Mouse (Mus musculus) thymus, adult 2 months (tissue): ENCODE measurements around the gene Spata5. TPM values are rescaled to one million over a fixed set of nuclear protein-coding genes. Genes with fewer than 3 reads are reported as not detected.

Source experiments
- DNase-seq: peaks from one replicate; pipeline ENCODE4 v3.0.0; 2021
- H3K27ac ChIP-seq: fragments of 200-500 bp; 2 replicates; pipeline ENCODE4 v1.5.1; 2012; ENCODE audit warnings: low read length, control low read depth; ENCODE audit not compliant: control insufficient read depth, insufficient read depth
- H3K27me3 ChIP-seq: fragments of 200-500 bp; 2 replicates; pipeline ENCODE4 v1.6.1; 2012; ENCODE audit warnings: mild to moderate bottlenecking, low read length, moderate library complexity, mixed read lengths; ENCODE audit not compliant: control insufficient read depth, insufficient read depth
- H3K36me3 ChIP-seq: fragments of 200-500 bp; 2 replicates; pipeline ENCODE4 v1.6.1; 2012; ENCODE audit warnings: mild to moderate bottlenecking, low read length, moderate library complexity; ENCODE audit not compliant: control insufficient read depth, insufficient read depth
- H3K4me1 ChIP-seq: fragments of 200-500 bp; replicated peaks from 2 replicates; pipeline ENCODE4 v1.6.1; 2012; ENCODE audit warnings: low read length; ENCODE audit not compliant: control insufficient read depth, insufficient read depth
- H3K4me3 ChIP-seq: fragments of 200-500 bp; 2 replicates; pipeline ENCODE4 v1.5.1; 2012; ENCODE audit warnings: mild to moderate bottlenecking, low read length, control low read depth, moderate library complexity; ENCODE audit not compliant: control insufficient read depth, insufficient read depth
- CTCF ChIP-seq: fragments of 200-500 bp; IDR thresholded peaks from 2 replicates; pipeline ENCODE4 v1.5.1; 2012; ENCODE audit warnings: mild to moderate bottlenecking, control low read depth, low read length, moderate library complexity, borderline replicate concordance; ENCODE audit not compliant: control insufficient read depth, poor library complexity, insufficient read depth; ENCODE audit errors: extremely low read depth
- POLR2A ChIP-seq: fragments of 200-500 bp; IDR thresholded peaks from 2 replicates; pipeline ENCODE4 v1.6.1; 2012; ENCODE audit warnings: mild to moderate bottlenecking, low read length, control low read depth, moderate library complexity; ENCODE audit not compliant: control insufficient read depth, poor library complexity, insufficient read depth; ENCODE audit errors: extremely low read depth
- WGBS: fragments of 180-500 bp; shearing (Covaris S2); methylation state at CpG from one replicate; pipeline ENCODE4 v1.1.7; 2018; 5-methylcytosine and 5-hydroxymethylcytosine counted together
- polyA plus RNA-seq: library from polyadenylated mRNA; depleted of rRNA; stranded (reverse); fragments of >200 nt; gene quantifications from 2 replicates; pipeline ENCODE4 v1.2.3, GENCODE M21; 2012

Gene Spata5
- polyA plus RNA-seq, 1 experiment: 3.2 TPM

DNA sequence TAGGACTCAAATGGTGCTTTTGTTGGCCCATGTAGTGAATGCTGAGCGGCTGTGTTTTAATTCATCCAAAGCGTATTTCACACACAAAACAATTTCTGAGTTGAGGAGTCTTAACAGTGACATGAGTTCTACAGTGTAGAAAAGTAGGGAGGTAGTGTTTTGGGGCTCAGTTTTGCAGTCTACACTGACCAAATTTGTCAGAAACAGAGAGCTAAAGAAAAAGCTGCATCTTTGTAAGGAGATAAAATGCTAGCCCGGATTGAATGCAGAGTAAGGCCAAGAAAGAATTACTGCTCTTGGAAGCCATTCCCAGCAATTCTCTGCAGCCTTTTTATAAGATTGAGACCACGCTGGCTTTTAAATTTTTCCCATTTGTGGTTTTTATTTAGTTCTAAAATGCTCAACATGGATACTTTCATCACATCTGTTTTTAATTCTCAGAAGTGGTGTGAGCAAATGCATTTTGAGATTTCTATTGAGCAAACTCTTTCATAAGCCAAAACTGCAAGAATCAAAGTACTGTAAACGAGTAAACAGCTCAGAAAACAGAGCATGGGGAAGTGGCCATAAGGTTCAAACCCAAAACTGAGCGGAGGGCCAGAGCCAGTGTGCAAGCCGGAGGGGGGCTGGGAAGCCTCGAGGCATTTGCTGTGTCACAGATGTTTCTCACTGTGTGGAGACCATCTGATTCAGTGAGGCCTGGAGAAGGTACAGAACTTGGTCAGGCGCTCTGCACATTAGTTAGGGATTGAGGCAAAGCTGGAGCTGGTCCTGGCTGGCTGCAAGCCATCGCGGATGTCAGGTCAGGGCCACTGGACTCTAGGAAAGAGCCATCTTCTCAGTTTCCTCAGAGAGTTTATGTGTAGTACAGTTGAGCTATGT, 17.7 kb upstream of the Spata5 start:
- no peaks in the 10 kb centered on the region for H3K36me3 ChIP-seq
- WGBS: 90% methylated on average over 11 of the region's 11 CpGs
- H3K27me3 ChIP-seq: no peaks in the 10 kb centered on the region
- no peak for DNase-seq
- no peak overlapping the region for H3K4me3 ChIP-seq
- no peak overlapping the region for H3K27ac ChIP-seq
- no peaks in the 10 kb centered on the region for H3K4me1 ChIP-seq
- no peak for TF ChIP-seq CTCF
- no peak for TF ChIP-seq POLR2A

DNA sequence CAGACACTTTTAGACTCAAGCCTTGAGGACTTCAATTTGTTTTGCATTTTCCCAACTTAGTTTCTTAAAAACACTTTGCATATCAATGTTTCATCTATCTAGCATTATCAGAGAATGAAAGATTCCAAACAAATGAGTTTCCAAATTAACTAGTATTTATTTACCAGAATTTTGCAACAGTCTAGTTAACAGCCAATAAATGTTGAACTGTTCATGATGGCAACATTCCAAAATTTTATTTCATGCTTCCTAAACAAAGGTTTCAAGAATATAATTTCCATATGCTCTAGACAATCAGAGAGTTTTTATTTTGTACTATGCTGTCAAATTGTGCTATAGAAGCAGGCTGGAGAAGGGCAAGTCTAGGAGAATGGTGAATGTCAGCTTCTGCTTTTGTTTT, 12.1 kb upstream of the Spata5 start:
- no peaks in the 10 kb centered on the region for H3K4me1 ChIP-seq
- no peaks in the 10 kb centered on the region for H3K27me3 ChIP-seq
- H3K4me3 ChIP-seq: no peak overlapping the region
- H3K27ac ChIP-seq: no peak overlapping the region
- TF ChIP-seq CTCF: no peak
- no peak for TF ChIP-seq POLR2A
- H3K36me3 ChIP-seq: no peaks in the 10 kb centered on the region
- no peak for DNase-seq

DNA sequence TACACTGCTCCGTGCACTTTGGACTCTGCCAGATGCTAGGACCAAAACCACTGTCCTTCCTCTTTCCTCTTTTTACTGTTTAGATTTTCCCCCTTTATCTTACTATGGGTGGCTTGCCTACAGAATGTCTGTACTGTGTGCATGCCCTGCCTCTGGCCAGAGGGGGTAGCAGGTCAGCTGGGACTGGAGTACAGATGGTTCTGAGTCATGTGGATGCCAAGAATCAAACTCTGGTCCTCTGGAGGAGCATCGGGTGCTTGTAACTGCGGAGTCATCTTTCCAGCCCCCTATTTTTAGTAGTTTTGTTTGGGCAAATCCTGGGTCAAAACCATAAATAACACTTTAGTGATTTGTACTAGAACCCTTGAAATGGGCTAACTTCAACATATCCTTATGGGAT, 6.2 kb upstream of the Spata5 start:
- no peak overlapping the region for H3K4me3 ChIP-seq
- WGBS: 98% methylated on average over 3 of the region's 3 CpGs
- no peak overlapping the region for H3K27ac ChIP-seq
- H3K4me1 ChIP-seq: no peaks in the 10 kb centered on the region
- no peaks in the 10 kb centered on the region for H3K36me3 ChIP-seq
- DNase-seq: no peak
- no peaks in the 10 kb centered on the region for H3K27me3 ChIP-seq
- TF ChIP-seq CTCF: no peak
- TF ChIP-seq POLR2A: no peak

DNA sequence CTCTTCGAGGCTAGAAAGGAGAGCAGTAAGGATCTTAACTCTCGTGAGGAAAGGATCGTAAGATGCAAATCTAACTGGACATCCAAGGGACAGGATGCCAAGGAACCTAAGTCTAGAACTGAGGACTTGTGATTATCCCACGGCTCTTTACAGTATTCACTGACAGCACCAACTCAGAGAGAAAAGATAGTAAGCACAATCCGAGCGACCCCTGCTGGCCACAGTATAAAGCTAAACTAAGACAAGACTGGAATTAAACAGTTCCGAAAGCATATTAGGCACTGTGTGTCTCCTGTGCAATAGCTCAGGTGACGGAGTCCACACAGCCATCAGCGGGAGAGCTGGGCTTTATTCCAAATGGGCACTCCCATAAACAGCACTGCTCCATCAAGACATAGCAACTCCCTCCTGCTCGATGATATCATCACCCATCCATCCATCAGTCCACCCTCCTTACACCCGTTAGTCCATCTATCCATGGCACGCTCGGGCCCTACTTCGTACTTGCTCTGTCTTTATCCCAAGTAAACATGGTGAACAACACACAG, 5.2 kb upstream of the Spata5 start:
- Histone ChIP-seq H3K4me1 (no peaks in the 10 kb centered on the region), H3K27ac (no peak overlapping the region), H3K4me3 (no peak overlapping the region), H3K36me3 (no peaks in the 10 kb centered on the region), H3K27me3 (no peaks in the 10 kb centered on the region)
- DNase-seq: peak; percentile 64
- TF ChIP-seq POLR2A: no peak
- no peak for TF ChIP-seq CTCF
- WGBS: 71% methylated on average over 14 of the region's 14 CpGs

DNA sequence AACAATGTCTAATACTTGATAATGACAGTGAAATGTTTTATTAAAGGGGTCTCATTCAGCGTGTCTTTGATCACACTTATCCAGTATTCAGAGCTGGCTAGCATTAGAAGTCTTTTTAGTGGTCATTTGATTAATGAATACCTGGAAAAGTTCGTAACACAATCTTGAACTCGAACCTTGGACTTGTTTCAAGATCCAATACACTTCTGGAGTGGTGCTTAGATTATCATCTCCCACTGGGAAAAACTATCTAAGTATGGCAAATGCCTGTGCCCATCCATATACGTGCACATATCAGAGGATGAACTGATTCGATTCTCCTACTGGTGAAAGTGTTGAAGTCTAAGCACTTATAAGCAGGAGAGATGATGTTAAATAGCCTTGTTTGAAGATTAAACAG, 1.4 kb upstream of the Spata5 start:
- no peak for TF ChIP-seq CTCF
- no peak overlapping the region for H3K27ac ChIP-seq
- peaks cover 4% of the 10 kb centered on the region for H3K4me1 ChIP-seq
- H3K4me3 ChIP-seq: no peak overlapping the region
- H3K27me3 ChIP-seq: no peaks in the 10 kb centered on the region
- no peak for DNase-seq
- WGBS: 74% methylated on average over 5 of the region's 5 CpGs
- H3K36me3 ChIP-seq: no peaks in the 10 kb centered on the region

DNA sequence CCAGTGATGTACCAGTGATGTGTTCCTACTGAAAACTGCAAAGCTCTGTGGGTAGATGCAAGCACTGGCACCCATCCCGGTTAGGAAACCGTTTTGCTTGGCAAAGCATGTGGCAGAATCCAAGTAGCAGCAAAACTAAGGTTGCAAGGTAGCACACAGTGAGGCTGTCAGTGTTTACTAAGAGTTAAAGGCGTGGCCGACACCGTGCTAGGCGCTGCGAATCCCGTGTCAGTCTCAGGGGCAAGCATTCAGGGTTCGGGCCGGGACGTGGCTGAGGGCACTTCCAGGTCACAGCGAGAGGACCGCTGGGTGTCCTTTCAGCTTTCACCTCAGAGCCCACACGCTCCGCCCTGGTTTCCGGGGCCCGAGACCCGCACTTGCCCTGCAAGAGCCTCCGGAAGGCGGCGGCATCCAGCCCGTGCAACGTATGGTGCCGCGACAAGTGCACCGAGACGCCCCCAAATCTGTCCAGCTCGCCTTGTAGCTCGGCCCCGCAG, 687 bp upstream of the Spata5 start:
- DNase-seq: no peak
- H3K36me3 ChIP-seq: no peaks in the 10 kb centered on the region
- peaks cover 4% of the 10 kb centered on the region for H3K4me1 ChIP-seq
- peak overlapping the region; percentile 48 for H3K27ac ChIP-seq
- WGBS: under 1% methylated on average over 30 of the region's 30 CpGs
- no peaks in the 10 kb centered on the region for H3K27me3 ChIP-seq
- TF ChIP-seq CTCF (no peak), POLR2A (no peak)
- peak overlapping the region; percentile 71 for H3K4me3 ChIP-seq
